Mouse (Mus musculus): ENCODE results near the gene Atad2b.

DNA sequence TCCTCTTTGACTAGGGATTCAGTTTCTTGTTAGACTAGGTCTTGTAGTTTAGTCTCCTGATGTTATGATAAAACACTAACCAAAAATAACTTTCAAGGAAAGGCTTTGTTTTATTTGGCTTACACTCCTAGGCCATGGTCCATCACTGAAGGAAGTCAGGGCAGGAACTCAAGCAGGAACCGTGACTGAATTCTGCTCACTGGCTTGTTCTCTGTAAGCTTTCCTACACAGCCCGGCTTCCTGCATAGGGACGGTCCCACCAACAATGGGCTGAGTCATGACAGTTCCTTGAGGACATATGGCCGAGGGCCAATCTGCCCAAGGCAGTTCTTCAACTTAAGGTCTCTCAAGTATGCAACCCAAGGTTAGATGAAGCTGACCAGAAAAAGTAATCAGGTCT lies 5.4 kb upstream of the Atad2b start:
- TF ChIP-seq POLR2A (IDR thresholded peaks at IDR 0.05; ENCODE audit: control insufficient read depth, low read depth, low read length) = no peak
- TF ChIP-seq CTCF (IDR thresholded peaks at IDR 0.05; ENCODE audit: control insufficient read depth, insufficient read depth, insufficient replicate concordance, low read depth, low read length) = no peak
